Mouse (Mus musculus) heart, embryonic 10.5 days (tissue): ENCODE results near the gene Itgb5. TPM values are rescaled to one million over a fixed set of nuclear protein-coding genes. Genes with fewer than 3 reads are reported as not detected.
A peak's percentile ranks its signal among the peaks of the same experiment; 100 is the strongest.

ENCODE experiments used
- DNase-seq: peaks from one replicate; pipeline ENCODE4 v3.0.0-alpha.2; 2017; ENCODE audit warnings: low spot score
- H3K27ac ChIP-seq: fragments of 300-500 bp; sonication (generic); 2 replicates; pipeline ENCODE4 v1.5.1; 2016; ENCODE audit warnings: mild to moderate bottlenecking
- H3K27me3 ChIP-seq: fragments of 300-500 bp; sonication (generic); 2 replicates; pipeline ENCODE4 v1.6.1; 2016; ENCODE audit warnings: mild to moderate bottlenecking; ENCODE audit not compliant: poor library complexity, insufficient read depth, severe bottlenecking
- H3K36me3 ChIP-seq: fragments of 300-500 bp; sonication (generic); 2 replicates; pipeline ENCODE4 v1.6.1; 2016; ENCODE audit warnings: mild to moderate bottlenecking, moderate library complexity
- H3K4me1 ChIP-seq: fragments of 300-500 bp; sonication (generic); 2 replicates; pipeline ENCODE4 v1.6.1; 2016; ENCODE audit warnings: mild to moderate bottlenecking
- H3K4me3 ChIP-seq: fragments of 300-500 bp; sonication (generic); 2 replicates; pipeline ENCODE4 v1.5.1; 2016; ENCODE audit warnings: mild to moderate bottlenecking, moderate library complexity
- H3K9me3 ChIP-seq: fragments of 300-500 bp; sonication (generic); 2 replicates; pipeline ENCODE4 v1.6.1; 2016; ENCODE audit warnings: mild to moderate bottlenecking, moderate library complexity
- WGBS: fragments of 180-500 bp; shearing (Covaris S2); methylation state at CpG from one replicate; pipeline ENCODE4 v1.1.7; 2016; 5-methylcytosine and 5-hydroxymethylcytosine counted together
- polyA plus RNA-seq: library from polyadenylated mRNA; unstranded; fragments of >200 nt; fragmentation: Nextera tagmentation; extraction: Ambion mirVana; gene quantifications from 2 replicates; pipeline ENCODE4 v1.2.1, GENCODE M21; 2016

The Itgb5 gene
- polyA plus RNA-seq, 1 experiment from 2014 or later, result 35.0 TPM

DNA sequence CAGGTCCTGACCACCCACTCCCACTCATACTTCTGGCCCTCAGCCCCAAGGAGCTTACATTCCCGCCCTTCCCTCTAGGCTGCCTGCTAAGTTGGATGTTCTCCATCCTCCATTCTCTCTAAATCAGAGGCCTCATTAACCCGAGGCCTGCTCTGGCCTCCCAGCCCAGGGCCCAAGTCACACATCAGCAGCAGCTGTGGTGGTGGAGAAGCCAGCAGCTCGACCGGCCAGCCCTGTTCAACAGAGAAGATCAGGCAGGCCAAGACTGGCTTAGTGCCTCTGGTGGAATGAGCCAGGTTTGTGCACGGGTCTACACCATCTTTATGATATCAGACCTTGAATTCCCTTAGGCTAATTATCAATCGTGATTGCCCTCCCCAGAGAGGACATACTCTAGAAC, 101.3 kb downstream of the Itgb5 start:
- Histone ChIP-seq H3K36me3 (0 out of 2 replicates have a peak, but pooled peaks cover 8% of the 10 kb centered on the region), H3K27me3 (0 out of 2 replicates have a peak, but pooled peaks cover 3% of the 10 kb centered on the region)
- 84% methylated on average over 6 of the region's 6 CpGs for WGBS

DNA sequence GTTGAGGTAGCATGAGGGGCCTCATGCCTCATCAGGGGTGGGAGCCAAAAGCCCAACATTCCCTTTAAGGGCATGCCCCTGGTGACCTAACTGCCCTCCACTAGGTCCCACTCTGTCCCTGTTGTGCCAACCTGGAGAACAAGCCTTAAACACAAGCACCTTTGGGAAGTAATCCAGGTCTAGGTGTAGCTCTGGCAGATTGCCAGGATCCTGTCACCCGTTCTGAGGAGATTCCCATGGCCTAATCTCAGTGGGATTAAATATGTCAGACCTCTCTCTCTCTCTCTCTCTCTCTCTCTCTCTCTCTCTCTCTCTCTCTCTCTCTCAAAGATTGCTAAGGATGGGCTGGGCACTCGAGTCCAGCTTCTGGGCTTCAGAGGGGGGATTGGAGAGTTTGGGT, 102.2 kb downstream of the Itgb5 start:
- H3K36me3 ChIP-seq, result 0 out of 2 replicates have a peak, but pooled peaks cover 8% of the 10 kb centered on the region

More for the DNA sequence above, 101.3 kb downstream of the Itgb5 start:
- Histone ChIP-seq H3K9me3 (no peaks in the 10 kb centered on the region), H3K4me1 (peaks cover 57% of the 10 kb centered on the region), H3K27ac (no peak overlapping the region; the same call in 1 of the 2 replicates), H3K4me3 (no peak overlapping the region)
- DNase-seq, result no peak

GRCm38 (mm10) chr16:33932126-33932525, 102.7 kb downstream of the Itgb5 start:
- H3K27me3 ChIP-seq, result 0 out of 2 replicates have a peak, but pooled peaks cover 3% of the 10 kb centered on the region
- no peak overlapping the region for H3K4me3 ChIP-seq
- H3K9me3 ChIP-seq, result no peaks in the 10 kb centered on the region
- no peak for DNase-seq
- peaks cover 57% of the 10 kb centered on the region for H3K4me1 ChIP-seq
- 50% methylated on average over 5 of the region's 5 CpGs for WGBS
- H3K27ac ChIP-seq, result peak overlapping the region; percentile 50
- H3K36me3 ChIP-seq, result 0 out of 2 replicates have a peak, but pooled peaks cover 8% of the 10 kb centered on the region

More for the DNA sequence above, 102.2 kb downstream of the Itgb5 start:
- DNase-seq, result no peak
- H3K27ac ChIP-seq, result peak overlapping the region; percentile 50
- no peaks in the 10 kb centered on the region for H3K9me3 ChIP-seq
- no peak overlapping the region for H3K4me3 ChIP-seq
- H3K4me1 ChIP-seq, result peaks cover 57% of the 10 kb centered on the region
- WGBS, result 55% methylated on average over 2 of the region's 2 CpGs
- 0 out of 2 replicates have a peak, but pooled peaks cover 3% of the 10 kb centered on the region for H3K27me3 ChIP-seq

DNA sequence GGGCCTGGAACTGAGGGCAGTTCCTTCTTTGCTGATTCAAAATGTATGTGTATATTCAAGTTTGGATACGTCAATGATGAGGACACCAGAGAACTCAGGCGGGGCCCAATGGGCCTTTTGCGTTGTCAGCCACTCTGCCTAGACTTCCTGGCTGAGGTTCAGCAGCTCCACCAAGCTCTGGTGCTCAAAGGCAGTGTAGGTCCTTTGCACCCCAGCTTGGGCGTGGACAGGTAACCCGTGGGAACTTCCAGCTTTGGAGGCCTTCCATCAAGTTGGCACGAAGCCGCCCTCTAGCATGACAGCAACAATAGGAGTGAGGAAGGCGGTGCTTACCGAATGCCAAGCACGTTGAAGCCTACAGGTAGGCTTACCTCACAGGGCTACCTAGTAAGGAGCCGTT, 103.9 kb downstream of the Itgb5 start:
- Histone ChIP-seq H3K27ac (peak overlapping the region; percentile 69), H3K4me3 (no peak overlapping the region), H3K36me3 (0 out of 2 replicates have a peak, but pooled peaks cover 8% of the 10 kb centered on the region), H3K9me3 (no peaks in the 10 kb centered on the region), H3K27me3 (0 out of 2 replicates have a peak, but pooled peaks cover 3% of the 10 kb centered on the region), H3K4me1 (peaks cover 56% of the 10 kb centered on the region)
- WGBS, result 86% methylated on average over 11 of the region's 11 CpGs
- no peak for DNase-seq

GRCm38 (mm10) chr16:33934701-33935406, 105.4 kb downstream of the Itgb5 start:
- 0 out of 2 replicates have a peak, but pooled peaks cover 3% of the 10 kb centered on the region for H3K27me3 ChIP-seq
- peak overlapping the region; percentile 69; the same call in 1 of the 2 replicates for H3K27ac ChIP-seq
- DNase-seq, result no peak
- H3K4me3 ChIP-seq, result no peak overlapping the region
- H3K36me3 ChIP-seq, result 0 out of 2 replicates have a peak, but pooled peaks cover 8% of the 10 kb centered on the region
- no peaks in the 10 kb centered on the region for H3K9me3 ChIP-seq
- WGBS, result 64% methylated on average over 5 of the region's 5 CpGs
- H3K4me1 ChIP-seq, result peaks cover 56% of the 10 kb centered on the region

- H3K9me3 ChIP-seq, result no peaks in the 10 kb centered on the region
- no peak overlapping the region for H3K27ac ChIP-seq
- H3K4me1 ChIP-seq, result peaks cover 58% of the 10 kb centered on the region
- DNase-seq, result no peak
- 0 out of 2 replicates have a peak, but pooled peaks cover 3% of the 10 kb centered on the region for H3K27me3 ChIP-seq
- no peak overlapping the region for H3K4me3 ChIP-seq
- 89% methylated on average over 6 of the region's 6 CpGs for WGBS
- H3K36me3 ChIP-seq, result 0 out of 2 replicates have a peak, but pooled peaks cover 8% of the 10 kb centered on the region
Observed at GRCm38 (mm10) chr16:33935407-33935785, 105.9 kb downstream of the Itgb5 start.

GRCm38 (mm10) chr16:33936885-33937284, 107.4 kb downstream of the Itgb5 start:
- Histone ChIP-seq H3K27ac (peak overlapping the region; percentile 85; the same call in 1 of the 2 replicates), H3K27me3 (no peaks in the 10 kb centered on the region), H3K4me1 (peaks cover 67% of the 10 kb centered on the region), H3K4me3 (no peak overlapping the region), H3K9me3 (no peaks in the 10 kb centered on the region), H3K36me3 (0 out of 2 replicates have a peak, but pooled peaks cover 4% of the 10 kb centered on the region)
- no peak for DNase-seq
- WGBS, result 90% methylated on average over 4 of the region's 4 CpGs

DNA sequence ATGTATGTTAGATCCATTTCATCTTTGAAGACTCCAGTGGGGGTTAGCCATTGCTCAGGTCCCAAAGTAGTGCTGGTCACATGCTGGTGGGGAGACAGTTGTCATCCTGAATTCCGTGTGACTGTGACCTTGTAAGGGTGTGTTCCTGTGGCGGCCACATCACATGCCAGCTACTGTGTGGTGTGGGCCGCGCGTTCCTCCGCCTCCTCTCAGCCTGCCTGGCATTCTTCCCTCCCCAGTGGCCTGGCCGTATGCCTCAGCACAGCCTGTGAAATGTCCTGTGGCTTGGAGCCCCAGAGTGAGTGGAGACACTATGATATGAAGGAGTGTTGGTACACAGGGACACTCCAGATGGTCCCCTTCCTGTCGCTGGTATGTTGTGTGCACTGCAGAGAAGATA, 108.1 kb downstream of the Itgb5 start:
- Histone ChIP-seq H3K27me3 (no peaks in the 10 kb centered on the region), H3K4me1 (peaks cover 68% of the 10 kb centered on the region), H3K4me3 (no peak overlapping the region), H3K9me3 (no peaks in the 10 kb centered on the region), H3K27ac (peak overlapping the region; percentile 85; the same call in 1 of the 2 replicates), H3K36me3 (0 out of 2 replicates have a peak, but pooled peaks cover 4% of the 10 kb centered on the region)
- peak; percentile 79 for DNase-seq
- WGBS, result 49% methylated on average over 8 of the region's 8 CpGs

DNA sequence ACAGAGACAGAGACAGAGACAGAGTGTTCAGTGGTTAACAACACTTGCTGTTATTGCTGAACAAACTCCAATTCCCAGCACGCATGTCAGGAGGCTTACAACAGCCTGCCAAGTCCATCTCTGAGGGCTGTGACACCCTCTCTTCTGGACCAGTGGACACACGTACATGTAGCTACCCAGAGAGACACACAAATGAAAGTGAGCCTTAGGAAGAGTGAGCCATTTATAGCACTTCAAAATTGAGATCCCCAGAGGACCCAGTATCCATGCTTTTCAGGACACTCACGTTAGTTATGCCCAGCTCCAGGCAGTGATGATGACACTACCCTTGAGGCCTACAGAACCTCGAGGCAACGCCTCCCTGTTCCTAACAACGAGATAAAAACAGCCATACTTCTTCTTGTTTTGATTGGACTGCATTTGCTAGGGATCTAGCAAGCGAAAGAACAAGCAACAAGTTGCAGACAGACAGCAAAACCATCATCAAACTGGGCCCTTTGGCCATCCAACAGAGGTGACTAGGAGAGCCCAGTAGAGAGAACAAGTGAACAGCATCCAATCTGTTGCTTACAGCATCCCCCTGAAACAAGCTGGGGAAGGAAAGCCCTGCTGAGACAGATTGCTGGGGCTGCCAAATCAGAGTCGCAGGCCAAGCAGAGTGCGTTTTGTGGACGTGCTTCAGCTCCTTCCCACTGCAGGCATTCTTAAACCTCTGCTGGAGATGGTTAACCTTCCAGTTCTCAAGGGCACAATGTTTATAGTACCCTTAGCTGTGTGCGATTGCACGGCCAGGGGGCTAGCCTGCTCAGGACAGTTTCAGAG, 109.1 kb downstream of the Itgb5 start:
- Histone ChIP-seq H3K9me3 (no peaks in the 10 kb centered on the region), H3K4me3 (no peak overlapping the region), H3K27ac (peak overlapping the region; percentile 85), H3K27me3 (no peaks in the 10 kb centered on the region), H3K4me1 (peaks cover 72% of the 10 kb centered on the region), H3K36me3 (0 out of 2 replicates have a peak, but pooled peaks cover 2% of the 10 kb centered on the region)
- WGBS, result 63% methylated on average over 12 of the region's 12 CpGs
- no peak for DNase-seq

- peaks cover 72% of the 10 kb centered on the region for H3K4me1 ChIP-seq
- H3K27me3 ChIP-seq, result no peaks in the 10 kb centered on the region
- no peaks in the 10 kb centered on the region for H3K36me3 ChIP-seq
- 68% methylated on average over 2 of the region's 2 CpGs for WGBS
- peak overlapping the region; percentile 85 for H3K27ac ChIP-seq
- no peak overlapping the region for H3K4me3 ChIP-seq
- H3K9me3 ChIP-seq, result no peaks in the 10 kb centered on the region
- DNase-seq, result no peak
Observed at GRCm38 (mm10) chr16:33939133-33939531, 109.7 kb downstream of the Itgb5 start.

DNA sequence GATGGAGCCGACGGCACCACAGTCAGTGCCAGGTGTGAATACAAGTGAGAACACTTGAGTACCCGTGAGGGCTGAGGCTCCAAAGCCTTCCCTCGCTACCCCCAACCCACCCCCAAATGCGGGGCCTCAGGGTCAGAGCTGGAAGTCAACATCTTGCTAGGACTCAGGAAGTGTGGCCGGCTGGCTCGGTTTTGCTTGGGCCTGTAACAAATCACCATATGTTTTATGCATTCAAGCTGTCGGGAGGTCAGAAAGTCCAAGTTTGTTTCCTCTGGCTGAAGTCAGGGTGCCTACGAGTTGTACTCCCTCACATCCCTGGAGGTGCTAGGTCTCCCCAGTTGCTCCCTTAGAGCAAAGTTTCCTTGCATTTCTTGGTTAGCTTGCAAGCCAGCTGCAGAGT, 110.2 kb downstream of the Itgb5 start:
- peaks cover 69% of the 10 kb centered on the region for H3K4me1 ChIP-seq
- WGBS, result 58% methylated on average over 9 of the region's 9 CpGs
- no peaks in the 10 kb centered on the region for H3K27me3 ChIP-seq
- no peak for DNase-seq
- no peaks in the 10 kb centered on the region for H3K36me3 ChIP-seq
- H3K4me3 ChIP-seq, result no peak overlapping the region
- peak overlapping the region; percentile 85 for H3K27ac ChIP-seq
- no peaks in the 10 kb centered on the region for H3K9me3 ChIP-seq

DNA sequence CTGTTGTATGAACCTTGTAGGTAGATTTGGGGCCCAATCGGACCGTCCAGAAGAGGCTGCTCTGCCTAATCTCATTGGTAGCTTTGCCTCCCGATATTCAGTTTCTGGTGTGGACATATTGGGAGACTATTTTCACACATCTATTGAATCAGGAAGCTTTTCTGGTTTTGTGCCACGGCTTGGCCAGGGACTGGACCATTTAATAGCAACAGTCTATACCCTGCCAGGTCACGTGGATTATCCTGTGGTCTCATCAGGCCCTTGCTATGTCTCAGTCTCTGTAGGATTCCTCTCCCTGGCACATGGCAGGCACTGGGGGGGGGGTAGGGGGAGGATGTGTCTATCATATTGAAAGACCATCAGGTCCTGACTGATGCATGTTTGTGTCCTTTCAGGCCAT, 110.6 kb downstream of the Itgb5 start:
- WGBS, result 84% methylated on average over 5 of the region's 5 CpGs
- H3K9me3 ChIP-seq, result no peaks in the 10 kb centered on the region

More for the DNA sequence above, 110.6 kb downstream of the Itgb5 start:
- Histone ChIP-seq H3K27ac (peak overlapping the region; percentile 85), H3K27me3 (no peaks in the 10 kb centered on the region), H3K4me3 (no peak overlapping the region), H3K4me1 (peaks cover 70% of the 10 kb centered on the region), H3K36me3 (no peaks in the 10 kb centered on the region)
- DNase-seq, result no peak
